Mouse (Mus musculus) neutrophil, adult 83 days (primary cell): ENCODE measurements around the gene Wnt3a. TPM values are rescaled to one million over a fixed set of nuclear protein-coding genes. Genes with fewer than 3 reads are reported as not detected.

ENCODE experiments used
- total RNA-seq, 2 experiments: library from RNA; stranded (reverse); gene quantifications; one replicate each; pipeline ENCODE4 v1.2.4; 2023

Gene Wnt3a
- total RNA-seq, result not detected

DNA sequence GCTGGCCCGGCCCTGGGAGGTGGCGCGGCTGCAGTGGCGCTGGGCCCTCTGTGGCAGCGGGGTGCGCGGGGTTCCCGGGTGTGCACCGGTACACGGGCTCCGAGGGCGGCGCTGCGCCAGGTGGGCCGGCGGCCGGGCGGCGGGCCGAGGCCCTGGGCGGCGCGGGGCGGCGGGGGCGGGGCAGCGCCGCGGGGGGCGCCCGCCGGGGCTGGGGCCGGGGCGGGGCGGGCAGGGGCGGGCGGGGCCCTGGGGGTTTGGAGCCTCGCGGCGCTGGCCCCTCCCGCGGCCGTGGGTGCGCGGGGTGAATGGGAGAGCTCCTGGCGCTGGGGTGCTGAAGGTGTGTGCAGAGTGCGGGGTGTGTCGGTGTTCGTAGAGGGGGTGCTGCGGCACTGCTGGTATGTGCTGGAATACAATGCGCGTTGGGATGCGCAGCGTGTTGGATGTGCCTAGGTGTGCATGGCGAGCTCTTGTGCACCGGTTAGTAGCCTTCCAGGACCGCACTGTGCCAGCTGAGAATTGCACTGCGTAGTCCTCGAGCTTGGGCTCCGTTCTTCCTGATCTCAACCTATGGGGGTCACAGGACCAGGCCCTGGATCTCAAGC, at the start of gene Wnt3a:
Gene Wnt3a (minus strand): TSS at position 51 of the 602 bp plus-strand sequence.

DNA sequence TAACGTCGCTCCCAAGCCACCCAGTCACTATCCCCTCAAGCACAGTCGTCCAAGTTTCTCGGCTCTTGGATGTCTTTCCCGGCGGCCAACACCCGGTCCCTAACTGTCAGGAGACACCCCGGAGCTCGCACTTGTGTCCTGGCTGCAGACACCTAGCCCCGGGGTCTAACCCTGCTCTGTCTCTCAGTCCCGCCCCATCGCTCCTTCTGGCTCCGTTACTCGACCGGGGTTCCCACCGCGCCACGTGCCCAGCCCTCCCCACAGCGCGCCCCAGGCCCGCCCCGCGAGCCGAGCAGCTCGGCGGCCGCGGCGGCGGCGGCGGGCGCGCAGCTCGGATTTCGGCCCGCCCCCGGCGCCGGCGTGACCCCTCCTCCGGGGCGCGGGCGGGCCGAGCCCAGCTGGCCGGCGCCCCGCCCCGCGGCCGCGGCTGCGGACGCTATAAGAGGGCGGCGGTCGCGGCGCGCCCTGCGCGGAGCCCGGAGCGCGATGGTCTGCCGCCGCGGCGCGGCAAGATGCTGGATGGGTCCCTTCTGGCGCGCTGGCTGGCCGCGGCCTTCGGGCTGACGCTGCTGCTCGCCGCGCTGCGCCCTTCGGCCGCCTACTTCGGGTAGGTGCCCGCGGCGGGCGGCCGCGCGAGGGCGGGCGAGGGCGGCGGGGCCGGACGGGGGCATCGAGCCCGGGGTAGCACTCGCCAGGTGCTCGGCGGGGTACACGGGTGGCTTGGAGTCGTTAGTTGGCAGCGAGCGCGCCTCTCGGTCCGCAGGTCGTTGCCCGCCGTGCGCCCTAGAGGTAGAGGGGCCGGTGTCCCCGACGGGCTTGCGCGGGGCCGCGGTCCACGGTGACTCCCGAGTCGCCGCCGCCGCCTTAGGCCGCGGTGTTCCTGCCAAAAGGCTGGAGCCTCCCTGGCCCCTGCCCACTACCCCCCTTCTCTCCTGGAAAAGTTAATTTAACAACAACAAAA, 16.2 kb upstream of the Wnt3a start, which contains the start of gene Wnt9a:
Gene Wnt9a (plus strand): TSS at position 468 of the 961 bp plus-strand sequence.

DNA sequence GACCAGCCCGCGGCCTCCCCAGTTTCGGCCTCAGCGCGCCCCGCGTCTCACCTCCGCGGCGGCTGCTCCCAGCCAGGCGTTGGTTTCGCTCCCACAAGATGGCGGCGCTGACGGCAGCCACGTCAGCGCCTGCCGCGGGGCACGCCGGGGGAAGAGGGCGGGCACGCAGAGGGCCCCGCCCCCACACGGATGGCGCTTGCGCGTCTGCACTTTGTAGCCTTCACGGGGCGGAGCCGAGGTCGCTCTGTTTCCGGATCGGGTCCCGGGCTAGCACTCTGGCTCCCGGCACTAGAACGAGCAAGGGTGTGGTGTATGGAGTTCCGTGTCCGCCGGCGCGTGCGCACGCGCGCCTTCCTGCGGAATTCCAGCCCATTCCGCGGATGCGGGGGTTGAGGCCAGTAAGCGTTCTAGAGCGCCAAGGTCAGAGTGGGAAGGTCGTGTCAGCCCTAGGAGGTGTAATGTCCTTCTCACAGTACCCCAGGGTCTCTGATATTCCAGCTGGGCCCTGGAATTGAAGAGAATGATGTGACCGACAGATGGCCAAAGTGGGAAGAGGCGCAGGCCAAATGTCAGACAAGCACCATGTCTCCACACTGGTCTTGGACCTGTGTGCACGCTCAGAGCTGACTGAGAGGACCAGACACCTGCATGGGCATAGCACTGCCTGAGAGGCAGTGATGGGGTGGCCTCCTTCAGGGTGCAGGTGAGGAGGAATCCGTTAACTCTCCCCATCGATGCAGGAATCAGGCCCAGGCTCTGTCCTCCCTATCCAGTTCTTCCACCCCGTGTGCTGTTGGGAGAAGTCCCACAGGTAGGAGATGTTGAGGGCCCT, 62.2 kb downstream of the Wnt3a start, which contains the start of gene Arf1:
Gene Arf1 (minus strand): TSS at position 149 of the 832 bp plus-strand sequence.

DNA sequence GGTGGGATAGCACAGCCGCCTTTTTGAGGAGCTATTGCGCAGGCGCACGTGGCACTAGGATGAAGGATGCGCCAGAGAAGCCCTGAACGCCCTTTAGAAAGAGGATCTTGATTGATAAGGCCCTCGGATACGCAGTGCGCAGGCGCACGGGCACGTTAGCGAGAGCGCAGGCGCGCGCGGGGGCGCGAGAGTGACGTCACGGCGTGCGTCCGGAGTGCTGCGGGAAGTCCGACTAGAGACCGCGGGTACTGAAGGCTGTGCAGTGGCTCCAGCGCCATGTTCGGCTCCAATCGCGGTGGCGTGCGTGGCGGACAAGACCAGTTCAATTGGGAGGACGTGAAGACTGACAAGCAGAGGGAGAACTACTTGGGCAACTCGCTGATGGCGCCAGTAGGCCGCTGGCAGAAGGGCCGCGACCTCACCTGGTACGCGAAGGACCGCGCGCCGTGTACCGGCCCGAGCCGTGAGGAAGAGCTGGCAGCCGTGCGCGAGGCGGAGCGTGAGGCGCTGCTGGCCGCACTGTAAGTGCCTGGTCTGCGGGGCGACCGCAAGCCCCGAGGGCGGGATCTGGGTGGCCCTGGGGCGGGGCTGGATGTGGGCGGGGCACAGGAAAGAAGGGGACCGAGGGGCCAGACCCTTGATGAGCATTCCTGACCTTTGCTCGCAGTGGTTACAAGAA, 82.3 kb downstream of the Wnt3a start, which contains the start of gene 2310033P09Rik:
Gene 2310033P09Rik (plus strand): TSS at position 169 of the 679 bp plus-strand sequence.

DNA sequence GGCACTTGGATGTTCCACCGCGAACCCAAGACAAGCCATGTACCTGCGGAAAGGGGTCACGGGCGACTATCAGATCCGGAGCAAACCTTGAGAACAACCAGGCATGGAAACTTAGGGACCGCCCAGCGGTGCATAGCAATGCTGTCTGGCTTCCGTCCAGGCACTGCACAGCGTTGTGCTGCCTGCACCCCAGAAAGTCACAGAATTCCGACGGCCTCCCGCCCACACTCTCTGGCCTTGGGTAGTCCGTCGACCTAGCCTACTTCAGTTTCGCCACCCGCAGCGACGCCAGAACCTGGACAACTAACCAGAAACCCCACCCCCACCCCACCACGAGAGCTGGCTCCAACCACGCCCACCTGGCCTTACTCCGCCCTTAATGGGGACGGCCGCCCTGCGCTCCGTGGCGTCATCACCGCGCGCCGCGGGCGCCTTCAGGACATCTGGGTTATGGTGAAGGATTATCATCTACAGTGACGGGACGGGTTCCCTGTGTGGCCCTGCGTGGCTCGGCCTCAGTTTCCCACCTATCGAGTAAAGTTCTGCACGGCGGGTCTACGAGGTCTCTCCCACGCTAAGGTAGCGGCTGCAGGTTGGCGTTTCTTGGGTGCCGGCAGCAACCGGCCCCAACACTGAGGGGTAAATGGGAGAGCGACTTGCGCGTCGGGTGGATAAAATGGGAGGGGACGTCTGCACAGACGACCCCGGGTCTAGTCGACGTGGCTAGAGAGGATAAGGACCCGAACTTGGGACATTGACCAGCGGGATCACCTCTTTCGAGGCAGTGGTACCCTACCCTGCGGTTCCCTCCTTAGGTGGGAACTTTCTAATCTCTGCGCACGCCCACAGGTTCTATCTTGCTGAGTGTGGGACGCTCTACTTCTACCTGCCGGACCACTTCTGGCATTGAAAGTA, 88.2 kb downstream of the Wnt3a start, which contains the start of gene Mrpl55:
Gene Mrpl55 (plus strand): TSS at position 406 of the 915 bp plus-strand sequence.

Other genes with a start within 250 kb of the Wnt3a start
- under 1 TPM; 0.04 to 0.35 TPM for gene Obscn, start 154.3 kb downstream of the Wnt3a start, total RNA-seq
- 1 to 10 TPM; 6.0 to 6.7 TPM for gene Iba57, start 127.0 kb downstream of the Wnt3a start, total RNA-seq
- gene Gjc2, start 107.5 kb downstream of the Wnt3a start, total RNA-seq, result not detected
- gene Guk1, start 98.5 kb downstream of the Wnt3a start, total RNA-seq, result 10 to 100 TPM; 14.9 to 22.7 TPM
- gene Mrpl55, start 88.3 kb downstream of the Wnt3a start, total RNA-seq, result 10 to 100 TPM; 10.7 to 14.2 TPM
- 10 to 100 TPM; 13.4 to 14.8 TPM for gene 2310033P09Rik, start 82.4 kb downstream of the Wnt3a start, total RNA-seq
- gene Arf1, start 62.5 kb downstream of the Wnt3a start, total RNA-seq, result 100 to 1,000 TPM; 301 to 303 TPM
- gene Wnt9a, start 16.2 kb upstream of the Wnt3a start, total RNA-seq, result not detected
- gene Prss38, start 84.9 kb upstream of the Wnt3a start, total RNA-seq, result not detected
- gene Jmjd4, start 159.3 kb upstream of the Wnt3a start, total RNA-seq, result 1 to 10 TPM; 1.0 to 2.3 TPM
- 1 to 10 TPM; 4.0 to 4.9 TPM for gene Snap47, start 160.4 kb upstream of the Wnt3a start, total RNA-seq
- gene Zfp867, start 181.7 kb upstream of the Wnt3a start, total RNA-seq, result under 1 TPM; 0.42 to 0.46 TPM
- gene Zkscan17, start 236.0 kb upstream of the Wnt3a start, total RNA-seq, result 1 to 10 TPM; 7.6 to 9.6 TPM